Mouse (Mus musculus): ENCODE measurements around the gene Sptan1. TPM values are rescaled to one million over a fixed set of nuclear protein-coding genes. Genes with fewer than 3 reads are reported as not detected.

Sptan1 gene
- polyA plus RNA-seq, 2 experiments: 14.5 to 21.1 TPM

- Histone ChIP-seq H3K4me1 (replicated peaks; ENCODE audit: control insufficient read depth in 2 of 2, insufficient read depth in 2 of 2, low read length in 1 of 2) (peaks cover 0 to 10% of the 10 kb centered on the region in 2 experiments; a peak in 3 of 4 replicates), H3K4me3 (ENCODE audit: insufficient read depth in 1 of 2, low read depth in 2 of 2, low read length in 2 of 2) (no peak overlapping the region), H3K27me3 (ENCODE audit: control insufficient read depth, insufficient read depth, low read length) (no peaks in the 10 kb centered on the region; the same call in 1 of the 2 replicates), H3K9ac (replicated peaks) (no peak overlapping the region), H3K9me3 (ENCODE audit: control insufficient read depth, low read length) (no peaks in the 10 kb centered on the region), H3K27ac (no peak overlapping the region), H3K36me3 (replicated peaks; ENCODE audit: control insufficient read depth, insufficient read depth, low read depth) (no peaks in the 10 kb centered on the region), H3K4me2 (ENCODE audit: low read depth) (no peak overlapping the region)
- ATAC-seq (ENCODE audit: insufficient read depth) (no peak), DNase-seq (ENCODE audit: low read depth in 3 of 3, low spot score in 3 of 3) (no peak)
- 69% methylated on average over 3 of the region's 3 CpGs for WGBS (ENCODE audit: insufficient replicate concordance)
- TF ChIP-seq EP300 (IDR thresholded peaks at IDR 0.05; ENCODE audit: low read depth) (no peak), CTCF (IDR thresholded peaks at IDR 0.05; ENCODE audit: low read depth) (no peak)
These were observed 91.4 kb downstream of the Sptan1 start for GRCm38 (mm10) chr2:30056736-30057135.

- H3K4me1 ChIP-seq (replicated peaks; ENCODE audit: control insufficient read depth in 2 of 2, insufficient read depth in 2 of 2, low read length in 1 of 2): peaks cover 0 to 10% of the 10 kb centered on the region in 2 experiments; a peak in 3 of 4 replicates
- no peak within 1 kb of the TSS for H3K27ac ChIP-seq
- WGBS (ENCODE audit: insufficient replicate concordance): 43% methylated on average over 12 of the region's 12 CpGs
- DNase-seq (ENCODE audit: low read depth in 3 of 3, low spot score in 3 of 3): no peak
- TF ChIP-seq CTCF (IDR thresholded peaks at IDR 0.05; ENCODE audit: low read depth) (no peak), EP300 (IDR thresholded peaks at IDR 0.05; ENCODE audit: low read depth) (no peak)
- peak; percentile 65; the same call in 1 of the 2 replicates for ATAC-seq (ENCODE audit: insufficient read depth)
- no peaks in the 10 kb centered on the region for H3K9me3 ChIP-seq (ENCODE audit: control insufficient read depth, low read length)
- no peak within 1 kb of the TSS for H3K4me2 ChIP-seq (ENCODE audit: low read depth)
- H3K9ac ChIP-seq (replicated peaks): no peak within 1 kb of the TSS
- no peaks in the 10 kb centered on the region for H3K36me3 ChIP-seq (replicated peaks; ENCODE audit: control insufficient read depth, insufficient read depth, low read depth)
- H3K27me3 ChIP-seq (ENCODE audit: control insufficient read depth, insufficient read depth, low read length): no peaks in the 10 kb centered on the region; the same call in 1 of the 2 replicates
- no peak within 1 kb of the TSS for H3K4me3 ChIP-seq (ENCODE audit: insufficient read depth in 1 of 2, low read depth in 2 of 2, low read length in 2 of 2)
These were observed 92.0 kb downstream of the Sptan1 start, which contains the start of gene Set for GRCm38 (mm10) chr2:30057223-30057904. Gene Set (plus strand): TSS chr2:30057378.

GRCm38 (mm10) chr2:30058418-30058817 is 93.1 kb downstream of the Sptan1 start:
- Histone ChIP-seq H3K9me3 (ENCODE audit: control insufficient read depth, low read length) (no peaks in the 10 kb centered on the region), H3K4me2 (ENCODE audit: low read depth) (no peak overlapping the region), H3K27ac (no peak overlapping the region), H3K4me3 (ENCODE audit: insufficient read depth in 1 of 2, low read depth in 2 of 2, low read length in 2 of 2) (no peak overlapping the region), H3K9ac (replicated peaks) (no peak overlapping the region), H3K36me3 (replicated peaks; ENCODE audit: control insufficient read depth, insufficient read depth, low read depth) (no peaks in the 10 kb centered on the region), H3K4me1 (replicated peaks; ENCODE audit: control insufficient read depth in 2 of 2, insufficient read depth in 2 of 2, low read length in 1 of 2) (peaks cover 4 to 15% of the 10 kb centered on the region in 2 experiments), H3K27me3 (ENCODE audit: control insufficient read depth, insufficient read depth, low read length) (no peaks in the 10 kb centered on the region; the same call in 1 of the 2 replicates)
- no peak for DNase-seq (ENCODE audit: low read depth in 3 of 3, low spot score in 3 of 3)
- WGBS (ENCODE audit: insufficient replicate concordance): 69% methylated on average over 5 of the region's 5 CpGs
- TF ChIP-seq EP300 (IDR thresholded peaks at IDR 0.05; ENCODE audit: low read depth): no peak
- no peak for TF ChIP-seq CTCF (IDR thresholded peaks at IDR 0.05; ENCODE audit: low read depth)
- no peak for ATAC-seq (ENCODE audit: insufficient read depth)

GRCm38 (mm10) chr2:30061215-30062166 is 96.1 kb downstream of the Sptan1 start:
- Histone ChIP-seq H3K27ac (peak overlapping the region; percentile 65; the same call in 1 of the 2 replicates), H3K4me2 (ENCODE audit: low read depth) (peak overlapping the region; percentile 98), H3K9ac (replicated peaks) (peak overlapping the region; percentile 87), H3K4me1 (replicated peaks; ENCODE audit: control insufficient read depth in 2 of 2, insufficient read depth in 2 of 2, low read length in 1 of 2) (peaks cover 24 to 28% of the 10 kb centered on the region in 2 experiments), H3K36me3 (replicated peaks; ENCODE audit: control insufficient read depth, insufficient read depth, low read depth) (no peaks in the 10 kb centered on the region), H3K4me3 (ENCODE audit: insufficient read depth in 1 of 2, low read depth in 2 of 2, low read length in 2 of 2) (peak overlapping the region; percentile 79 to 85), H3K9me3 (ENCODE audit: control insufficient read depth, low read length) (no peaks in the 10 kb centered on the region), H3K27me3 (ENCODE audit: control insufficient read depth, insufficient read depth, low read length) (no peaks in the 10 kb centered on the region)
- WGBS (ENCODE audit: insufficient replicate concordance): 6% methylated on average over 37 of the region's 37 CpGs
- ATAC-seq (ENCODE audit: insufficient read depth): no peak
- TF ChIP-seq EP300 (IDR thresholded peaks at IDR 0.05; ENCODE audit: low read depth): no peak
- no peak for TF ChIP-seq CTCF (IDR thresholded peaks at IDR 0.05; ENCODE audit: low read depth)
- DNase-seq (ENCODE audit: low read depth in 3 of 3, low spot score in 3 of 3): no peak
